Mouse (Mus musculus): ENCODE data around the gene Mvb12b.

GRCm38 (mm10) chr2:33853011-33853976 is 34.5 kb downstream of the Mvb12b start:
- TF ChIP-seq CTCF (conservative IDR thresholded peaks at IDR 0.05; ENCODE audit: low read length): no peak
- TF ChIP-seq POU5F1 (IDR thresholded peaks at IDR 0.05; ENCODE audit: borderline replicate concordance, low read length): no peak
- TF ChIP-seq NANOG (IDR thresholded peaks at IDR 0.05; ENCODE audit: borderline replicate concordance, low read length): no peak

Data from E14TG2a.4 (cell line).